Mouse (Mus musculus) liver, embryonic 13.5 days (tissue): ENCODE results near the gene 6430548M08Rik. TPM values are rescaled to one million over a fixed set of nuclear protein-coding genes. Genes with fewer than 3 reads are reported as not detected.

Experiments
- ATAC-seq: fragments of 200-750 bp; cut with Nextera tagmentation; 2 replicates; pipeline ENCODE4 v1.8.0; 2017; ENCODE audit warnings: low read depth, mild to moderate bottlenecking, moderate number of reproducible peaks, moderate library complexity
- DNase-seq: peaks from one replicate; pipeline ENCODE4 v3.0.0; 2022
- H3K27ac ChIP-seq: fragments of 300-500 bp; sonication (generic); 2 replicates; pipeline ENCODE4 v1.5.1; 2015; ENCODE audit warnings: moderate library complexity, mild to moderate bottlenecking, inconsistent platforms
- H3K27me3 ChIP-seq: fragments of 300-500 bp; sonication (generic); 2 replicates; pipeline ENCODE4 v1.6.1; 2015; ENCODE audit warnings: mild to moderate bottlenecking, inconsistent platforms
- H3K36me3 ChIP-seq: fragments of 300-500 bp; sonication (generic); 2 replicates; pipeline ENCODE4 v1.6.1; 2015; ENCODE audit warnings: mild to moderate bottlenecking, inconsistent platforms
- H3K4me1 ChIP-seq: fragments of 300-500 bp; sonication (generic); replicated peaks from 2 replicates; pipeline ENCODE4 v1.6.1; 2015; ENCODE audit warnings: inconsistent platforms
- H3K4me2 ChIP-seq: fragments of 300-500 bp; sonication (generic); 2 replicates; pipeline ENCODE4 v1.6.1; 2015; ENCODE audit warnings: inconsistent platforms, mild to moderate bottlenecking, moderate library complexity
- H3K4me3 ChIP-seq: fragments of 300-500 bp; sonication (generic); replicated peaks from 2 replicates; pipeline ENCODE4 v1.5.1; 2015; ENCODE audit warnings: mild to moderate bottlenecking, inconsistent platforms
- H3K9ac ChIP-seq: fragments of 300-500 bp; sonication (generic); 2 replicates; pipeline ENCODE4 v1.6.1; 2015; ENCODE audit warnings: mild to moderate bottlenecking, inconsistent platforms
- H3K9me3 ChIP-seq: fragments of 300-500 bp; sonication (generic); replicated peaks from 2 replicates; pipeline ENCODE4 v1.6.1; 2016; ENCODE audit warnings: inconsistent platforms
- WGBS: fragments of 180-500 bp; shearing (Covaris S2); methylation state at CpG from one replicate; pipeline ENCODE4 v1.1.7; 2015; ENCODE audit not compliant: insufficient replicate concordance; 5-methylcytosine and 5-hydroxymethylcytosine counted together
- polyA plus RNA-seq: library from polyadenylated mRNA; unstranded; fragments of >200 nt; fragmentation: Nextera tagmentation; extraction: Ambion mirVana; gene quantifications from 2 replicates; pipeline ENCODE4 v1.2.1, GENCODE M21; 2015

Gene 6430548M08Rik
- polyA plus RNA-seq, 1 experiment from 2014 or later, result 1.8 TPM

- no peak overlapping the region for H3K4me2 ChIP-seq
- no peak for DNase-seq
- WGBS, result 93% methylated on average over 8 of the region's 8 CpGs
- H3K36me3 ChIP-seq, result peaks cover 66% of the 10 kb centered on the region
- H3K9ac ChIP-seq, result no peak overlapping the region
- no peaks in the 10 kb centered on the region for H3K27me3 ChIP-seq
- H3K27ac ChIP-seq, result no peak overlapping the region
- no peaks in the 10 kb centered on the region for H3K9me3 ChIP-seq
- H3K4me1 ChIP-seq, result no peaks in the 10 kb centered on the region
- no peak for ATAC-seq
- H3K4me3 ChIP-seq, result no peak overlapping the region
Observed at GRCm38 (mm10) chr8:120083261-120083660, 30.7 kb upstream of the 6430548M08Rik start.

DNA sequence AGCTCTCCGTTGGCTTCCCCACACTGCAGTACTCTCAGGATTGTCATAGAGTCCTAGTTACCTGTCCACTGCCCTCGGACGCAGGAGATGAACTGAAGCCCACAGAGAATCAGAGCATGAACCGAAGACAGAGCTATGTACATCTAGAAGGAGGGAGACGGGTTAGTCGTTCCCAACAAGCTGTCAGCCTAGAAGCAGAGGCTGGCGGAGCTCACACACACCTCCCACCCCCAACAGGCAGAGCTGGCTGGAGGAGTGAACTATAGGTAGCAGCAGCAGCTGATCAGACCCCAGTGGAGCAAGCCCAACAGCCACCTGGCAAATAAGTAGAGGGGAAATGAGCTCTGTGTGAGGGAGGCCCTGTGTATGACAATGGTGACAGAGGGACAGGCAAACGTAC lies 29.2 kb upstream of the 6430548M08Rik start:
- H3K4me3 ChIP-seq, result no peak overlapping the region
- H3K27ac ChIP-seq, result no peak overlapping the region
- no peak overlapping the region for H3K9ac ChIP-seq
- DNase-seq (no peak), ATAC-seq (no peak)
- H3K36me3 ChIP-seq, result peaks cover 73% of the 10 kb centered on the region
- H3K4me2 ChIP-seq, result no peak overlapping the region
- no peaks in the 10 kb centered on the region for H3K9me3 ChIP-seq
- H3K27me3 ChIP-seq, result no peaks in the 10 kb centered on the region
- 79% methylated on average over 8 of the region's 8 CpGs for WGBS
- no peaks in the 10 kb centered on the region for H3K4me1 ChIP-seq

DNA sequence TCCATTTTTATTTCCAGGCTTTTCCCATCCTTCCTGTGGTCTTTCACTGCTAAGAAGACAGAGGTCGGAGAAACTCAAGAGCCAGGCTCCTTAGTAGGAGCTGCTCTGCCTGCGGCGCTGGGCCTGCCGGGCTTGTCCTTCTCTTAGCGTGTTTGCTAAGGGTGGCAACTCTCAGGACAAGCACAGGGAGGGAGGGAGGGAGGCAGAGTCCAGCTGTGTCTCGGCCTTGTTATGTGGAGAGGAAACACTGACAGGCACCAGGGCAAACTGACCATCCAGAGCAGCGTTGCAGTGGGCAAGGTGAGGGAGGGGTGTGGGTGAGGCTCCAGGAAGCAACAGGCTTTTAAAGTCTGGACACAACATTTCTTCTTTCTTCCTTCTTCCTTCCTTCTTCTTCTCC lies 24.4 kb upstream of the 6430548M08Rik start:
- DNase-seq, result no peak
- 75% methylated on average over 7 of the region's 7 CpGs for WGBS
- Histone ChIP-seq H3K4me3 (no peak overlapping the region), H3K4me1 (peaks cover 3% of the 10 kb centered on the region; the same call in 1 of the 2 replicates), H3K9ac (no peak overlapping the region), H3K36me3 (peaks cover 81% of the 10 kb centered on the region), H3K27ac (no peak overlapping the region), H3K27me3 (no peaks in the 10 kb centered on the region), H3K9me3 (no peaks in the 10 kb centered on the region), H3K4me2 (no peak overlapping the region)
- no peak for ATAC-seq

DNA sequence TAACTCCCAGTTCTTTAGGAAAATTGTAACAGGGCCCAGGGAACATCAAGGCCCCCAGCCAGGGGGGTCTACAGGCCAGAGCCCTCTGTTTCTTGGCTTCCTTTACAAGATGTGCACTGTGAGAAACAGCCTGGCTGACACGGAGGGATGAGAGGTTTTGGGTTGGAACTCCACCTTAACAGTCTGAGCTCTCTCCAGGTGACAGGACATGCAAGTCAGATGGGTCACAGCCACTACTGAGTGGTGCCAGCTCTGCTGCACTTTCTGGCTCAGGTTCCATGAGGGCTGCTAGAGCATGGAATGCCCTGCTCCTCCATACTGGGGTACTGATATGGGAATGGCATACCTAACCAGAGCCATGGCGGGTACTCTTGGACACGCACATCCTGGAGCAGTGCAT lies 22.9 kb upstream of the 6430548M08Rik start:
- H3K9ac ChIP-seq, result no peak overlapping the region
- peaks cover 66% of the 10 kb centered on the region for H3K36me3 ChIP-seq
- ATAC-seq (no peak), DNase-seq (no peak)
- 63% methylated on average over 3 of the region's 3 CpGs for whole genome bisulfite sequencing
- H3K27me3 ChIP-seq, result no peaks in the 10 kb centered on the region
- H3K4me1 ChIP-seq, result peaks cover 17% of the 10 kb centered on the region
- H3K9me3 ChIP-seq, result no peaks in the 10 kb centered on the region
- no peak overlapping the region for H3K4me2 ChIP-seq
- H3K27ac ChIP-seq, result no peak overlapping the region
- no peak overlapping the region for H3K4me3 ChIP-seq

DNA sequence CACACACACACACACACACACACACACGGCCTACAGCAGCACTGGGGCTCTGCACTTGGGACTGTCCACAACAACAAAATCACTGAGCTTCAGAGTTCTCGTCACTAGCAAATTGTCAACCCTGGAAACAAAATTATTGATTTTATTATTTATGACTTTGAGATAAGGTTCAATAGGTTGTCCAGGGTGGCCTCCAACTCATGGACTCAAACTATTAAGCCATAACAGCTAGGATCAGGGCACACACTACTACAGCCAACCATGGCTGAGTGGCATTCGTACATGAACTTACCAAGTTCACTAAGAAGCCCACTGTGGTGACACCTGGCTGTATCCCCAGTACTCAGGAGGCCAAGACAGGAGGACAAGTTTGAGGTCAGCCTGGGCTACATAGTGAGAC lies 20.8 kb upstream of the 6430548M08Rik start:
- Histone ChIP-seq H3K4me1 (peaks cover 30% of the 10 kb centered on the region), H3K9me3 (no peaks in the 10 kb centered on the region), H3K4me3 (no peak overlapping the region), H3K36me3 (peaks cover 45% of the 10 kb centered on the region), H3K4me2 (no peak overlapping the region), H3K9ac (no peak overlapping the region), H3K27me3 (no peaks in the 10 kb centered on the region), H3K27ac (no peak overlapping the region)
- ATAC-seq (no peak), DNase-seq (no peak)
- WGBS, result 68% methylated on average over 3 of the region's 3 CpGs

- Histone ChIP-seq H3K27me3 (no peaks in the 10 kb centered on the region), H3K4me2 (no peak overlapping the region), H3K27ac (no peak overlapping the region), H3K36me3 (peaks cover 39% of the 10 kb centered on the region), H3K4me3 (no peak overlapping the region), H3K9ac (no peak overlapping the region), H3K9me3 (no peaks in the 10 kb centered on the region), H3K4me1 (peaks cover 38% of the 10 kb centered on the region)
- no peak for DNase-seq
- ATAC-seq, result no peak
- WGBS, result 75% methylated on average over 10 of the region's 10 CpGs
Observed at GRCm38 (mm10) chr8:120094801-120095200, 19.2 kb upstream of the 6430548M08Rik start.

GRCm38 (mm10) chr8:120096486-120096885 lies 17.5 kb upstream of the 6430548M08Rik start:
- Histone ChIP-seq H3K4me2 (no peak overlapping the region), H3K4me3 (no peak overlapping the region), H3K27ac (no peak overlapping the region), H3K4me1 (peaks cover 47% of the 10 kb centered on the region), H3K27me3 (no peaks in the 10 kb centered on the region), H3K36me3 (peaks cover 25% of the 10 kb centered on the region), H3K9me3 (no peaks in the 10 kb centered on the region), H3K9ac (no peak overlapping the region)
- no peak for ATAC-seq
- no peak for DNase-seq
- WGBS, result 66% methylated on average over 2 of the region's 2 CpGs

- Histone ChIP-seq H3K27ac (peak overlapping the region; percentile 77), H3K36me3 (peaks cover 4% of the 10 kb centered on the region; the same call in 1 of the 2 replicates), H3K9me3 (no peaks in the 10 kb centered on the region), H3K4me2 (peak overlapping the region; percentile 88), H3K4me3 (peak overlapping the region; percentile 90), H3K4me1 (peaks cover 59% of the 10 kb centered on the region), H3K9ac (peak overlapping the region; percentile 88), H3K27me3 (no peaks in the 10 kb centered on the region)
- DNase-seq (peak; percentile 42), ATAC-seq (no peak)
- 3% methylated on average over 25 of the region's 25 CpGs for WGBS
Observed at GRCm38 (mm10) chr8:120100388-120101067, 13.4 kb upstream of the 6430548M08Rik start.

GRCm38 (mm10) chr8:120101068-120101972 lies 12.6 kb upstream of the 6430548M08Rik start, which contains the start of gene Zdhhc7:
Gene Zdhhc7, minus strand, starts transcription at chr8:120101482.
- Histone ChIP-seq H3K4me3 (peak within 1 kb of the TSS; percentile 90), H3K27me3 (no peaks in the 10 kb centered on the region), H3K9ac (peak within 1 kb of the TSS; percentile 88), H3K27ac (peak within 1 kb of the TSS; percentile 77), H3K4me2 (peak within 1 kb of the TSS; percentile 88), H3K4me1 (peaks cover 52% of the 10 kb centered on the region), H3K36me3 (peaks cover 4% of the 10 kb centered on the region; the same call in 1 of the 2 replicates), H3K9me3 (no peaks in the 10 kb centered on the region)
- peak; percentile 59 for DNase-seq
- ATAC-seq, result peak; percentile 78
- WGBS, result under 1% methylated on average over 88 of the region's 88 CpGs

- WGBS, result 85% methylated on average over 9 of the region's 9 CpGs
- Histone ChIP-seq H3K27me3 (no peaks in the 10 kb centered on the region), H3K27ac (no peak overlapping the region), H3K36me3 (peaks cover 4% of the 10 kb centered on the region; the same call in 1 of the 2 replicates), H3K9ac (no peak overlapping the region), H3K9me3 (no peaks in the 10 kb centered on the region), H3K4me1 (peaks cover 50% of the 10 kb centered on the region), H3K4me2 (no peak overlapping the region), H3K4me3 (no peak overlapping the region)
- no peak for ATAC-seq
- no peak for DNase-seq
Observed at GRCm38 (mm10) chr8:120103916-120104315, 10.0 kb upstream of the 6430548M08Rik start.

- no peak overlapping the region for H3K4me2 ChIP-seq
- DNase-seq, result no peak
- WGBS, result 34% methylated on average over 9 of the region's 9 CpGs
- no peaks in the 10 kb centered on the region for H3K27me3 ChIP-seq
- no peak overlapping the region for H3K4me3 ChIP-seq
- H3K9ac ChIP-seq, result no peak overlapping the region
- H3K9me3 ChIP-seq, result no peaks in the 10 kb centered on the region
- no peak overlapping the region for H3K27ac ChIP-seq
- ATAC-seq, result no peak
- peaks cover 4% of the 10 kb centered on the region; the same call in 1 of the 2 replicates for H3K36me3 ChIP-seq
- peaks cover 48% of the 10 kb centered on the region for H3K4me1 ChIP-seq
Observed at GRCm38 (mm10) chr8:120104721-120105272, 9.2 kb upstream of the 6430548M08Rik start.
